Mouse (Mus musculus) midbrain, embryonic 10.5 days (tissue): Measurements from ENCODE around the gene Lrrc8d. TPM values are rescaled to one million over a fixed set of nuclear protein-coding genes. Genes with fewer than 3 reads are reported as not detected.

Experiments used
- DNase-seq: peaks from one replicate; pipeline ENCODE4 v3.0.0-alpha.2; 2017; ENCODE audit warnings: low spot score
- H3K27ac ChIP-seq: fragments of 300-500 bp; sonication (generic); replicated peaks from 2 replicates; pipeline ENCODE4 v1.5.1; 2016; ENCODE audit warnings: mild to moderate bottlenecking
- H3K27me3 ChIP-seq: fragments of 300-500 bp; sonication (generic); 2 replicates; pipeline ENCODE4 v1.6.1; 2016; ENCODE audit warnings: low read depth, mild to moderate bottlenecking; ENCODE audit not compliant: poor library complexity, severe bottlenecking
- H3K36me3 ChIP-seq: fragments of 300-500 bp; sonication (generic); 2 replicates; pipeline ENCODE4 v1.6.1; 2016; ENCODE audit warnings: mild to moderate bottlenecking, moderate library complexity
- H3K4me1 ChIP-seq: fragments of 300-500 bp; sonication (generic); 2 replicates; pipeline ENCODE4 v1.6.1; 2016
- H3K4me3 ChIP-seq: fragments of 300-500 bp; sonication (generic); 2 replicates; pipeline ENCODE4 v1.5.1; 2016; ENCODE audit warnings: mild to moderate bottlenecking, moderate library complexity
- H3K9me3 ChIP-seq: fragments of 300-500 bp; sonication (generic); replicated peaks from 2 replicates; pipeline ENCODE4 v1.6.1; 2016; ENCODE audit warnings: mild to moderate bottlenecking
- WGBS: fragments of 180-500 bp; shearing (Covaris S2); methylation state at CpG from one replicate; pipeline ENCODE4 v1.1.7; 2016; 5-methylcytosine and 5-hydroxymethylcytosine counted together
- polyA plus RNA-seq: library from polyadenylated mRNA; unstranded; fragments of >200 nt; fragmentation: Nextera tagmentation; extraction: Ambion mirVana; gene quantifications from 2 replicates; pipeline ENCODE4 v1.2.1, GENCODE M21; 2016

Gene Lrrc8d
- polyA plus RNA-seq, 1 experiment from 2014 or later: 20.7 TPM

- Histone ChIP-seq H3K9me3 (no peaks in the 10 kb centered on the region), H3K36me3 (no peaks in the 10 kb centered on the region), H3K4me3 (no peak overlapping the region), H3K27me3 (0 out of 2 replicates have a peak, but pooled peaks cover 5% of the 10 kb centered on the region), H3K4me1 (peaks cover 7% of the 10 kb centered on the region), H3K27ac (no peak overlapping the region)
- WGBS: 78% methylated on average over 7 of the region's 7 CpGs
- DNase-seq: no peak
Measured at GRCm38 (mm10) chr5:105691645-105692044, 8.1 kb upstream of the Lrrc8d start.

GRCm38 (mm10) chr5:105694339-105694930 is 5.3 kb upstream of the Lrrc8d start:
- 91% methylated on average over 7 of the region's 7 CpGs for WGBS
- H3K4me3 ChIP-seq: no peak overlapping the region

GRCm38 (mm10) chr5:105696049-105696448 is 3.7 kb upstream of the Lrrc8d start:
- 87% methylated on average over 6 of the region's 6 CpGs for WGBS
- H3K4me1 ChIP-seq: peaks cover 18% of the 10 kb centered on the region
- H3K9me3 ChIP-seq: no peaks in the 10 kb centered on the region
- no peak overlapping the region for H3K27ac ChIP-seq
- no peaks in the 10 kb centered on the region for H3K36me3 ChIP-seq
- H3K4me3 ChIP-seq: no peak overlapping the region
- DNase-seq: no peak
- H3K27me3 ChIP-seq: peaks cover 20% of the 10 kb centered on the region

More at GRCm38 (mm10) chr5:105694339-105694930, 5.3 kb upstream of the Lrrc8d start:
- no peak for DNase-seq
- Histone ChIP-seq H3K4me1 (peaks cover 16% of the 10 kb centered on the region), H3K36me3 (no peaks in the 10 kb centered on the region), H3K9me3 (no peaks in the 10 kb centered on the region), H3K27me3 (peaks cover 24% of the 10 kb centered on the region), H3K27ac (no peak overlapping the region)

- 0 out of 2 replicates have a peak, but pooled peaks cover 5% of the 10 kb centered on the region for H3K36me3 ChIP-seq
- no peaks in the 10 kb centered on the region for H3K9me3 ChIP-seq
- peaks cover 20% of the 10 kb centered on the region for H3K27me3 ChIP-seq
- no peak overlapping the region for H3K27ac ChIP-seq
- WGBS: 89% methylated on average over 3 of the region's 3 CpGs
- no peak for DNase-seq
- no peak overlapping the region for H3K4me3 ChIP-seq
- peaks cover 33% of the 10 kb centered on the region for H3K4me1 ChIP-seq
Measured at GRCm38 (mm10) chr5:105697886-105698285, 1.9 kb upstream of the Lrrc8d start.

GRCm38 (mm10) chr5:105698694-105699093 is 1.1 kb upstream of the Lrrc8d start:
- no peaks in the 10 kb centered on the region for H3K9me3 ChIP-seq
- H3K27ac ChIP-seq: no peak overlapping the region
- 18% methylated on average over 7 of the region's 7 CpGs for WGBS
- H3K4me3 ChIP-seq: peak overlapping the region; percentile 90; the same call in 1 of the 2 replicates
- DNase-seq: peak; percentile 26
- H3K27me3 ChIP-seq: peaks cover 20% of the 10 kb centered on the region
- H3K4me1 ChIP-seq: peaks cover 39% of the 10 kb centered on the region
- H3K36me3 ChIP-seq: peaks cover 12% of the 10 kb centered on the region; the same call in 1 of the 2 replicates

GRCm38 (mm10) chr5:105700070-105700851 is 492 bp downstream of the Lrrc8d start:
- peak; percentile 76 for DNase-seq
- H3K27me3 ChIP-seq: peaks cover 20% of the 10 kb centered on the region
- H3K36me3 ChIP-seq: peaks cover 28% of the 10 kb centered on the region
- WGBS: under 1% methylated on average over 98 of the region's 101 CpGs
- H3K4me1 ChIP-seq: peaks cover 48% of the 10 kb centered on the region
- peak overlapping the region; percentile 99 for H3K27ac ChIP-seq
- H3K9me3 ChIP-seq: no peaks in the 10 kb centered on the region
- H3K4me3 ChIP-seq: peak overlapping the region; percentile 90

GRCm38 (mm10) chr5:105701326-105701725 is 1.6 kb downstream of the Lrrc8d start:
- H3K27me3 ChIP-seq: peaks cover 20% of the 10 kb centered on the region
- peaks cover 48% of the 10 kb centered on the region for H3K4me1 ChIP-seq
- 73% methylated on average over 9 of the region's 9 CpGs for WGBS
- H3K9me3 ChIP-seq: no peaks in the 10 kb centered on the region
- H3K4me3 ChIP-seq: peak overlapping the region; percentile 90
- H3K36me3 ChIP-seq: peaks cover 36% of the 10 kb centered on the region
- no peak for DNase-seq
- H3K27ac ChIP-seq: peak overlapping the region; percentile 99

GRCm38 (mm10) chr5:105701844-105702243 is 2.1 kb downstream of the Lrrc8d start:
- WGBS: 90% methylated on average over 8 of the region's 8 CpGs
- Histone ChIP-seq H3K4me1 (peaks cover 48% of the 10 kb centered on the region), H3K27ac (no peak overlapping the region), H3K9me3 (no peaks in the 10 kb centered on the region), H3K36me3 (peaks cover 41% of the 10 kb centered on the region), H3K27me3 (peaks cover 20% of the 10 kb centered on the region), H3K4me3 (peak overlapping the region; percentile 90; the same call in 1 of the 2 replicates)
- DNase-seq: no peak

- H3K4me3 ChIP-seq: no peak overlapping the region
- H3K27ac ChIP-seq: no peak overlapping the region
- no peak for DNase-seq
- peaks cover 44% of the 10 kb centered on the region for H3K36me3 ChIP-seq
- peaks cover 48% of the 10 kb centered on the region for H3K4me1 ChIP-seq
- WGBS: 89% methylated on average over 9 of the region's 9 CpGs
- peaks cover 16% of the 10 kb centered on the region for H3K27me3 ChIP-seq
- H3K9me3 ChIP-seq: no peaks in the 10 kb centered on the region
Measured at GRCm38 (mm10) chr5:105702580-105703285, 3.0 kb downstream of the Lrrc8d start.

- no peak overlapping the region for H3K4me3 ChIP-seq
- no peak overlapping the region for H3K27ac ChIP-seq
- WGBS: 91% methylated on average over 11 of the region's 11 CpGs
- H3K36me3 ChIP-seq: peaks cover 44% of the 10 kb centered on the region
- peaks cover 48% of the 10 kb centered on the region for H3K4me1 ChIP-seq
- no peaks in the 10 kb centered on the region for H3K9me3 ChIP-seq
- DNase-seq: no peak
- H3K27me3 ChIP-seq: peaks cover 11% of the 10 kb centered on the region
Measured at GRCm38 (mm10) chr5:105703286-105703655, 3.5 kb downstream of the Lrrc8d start.

- Histone ChIP-seq H3K36me3 (peaks cover 56% of the 10 kb centered on the region), H3K4me1 (peaks cover 43% of the 10 kb centered on the region), H3K4me3 (no peak overlapping the region), H3K27ac (no peak overlapping the region), H3K9me3 (no peaks in the 10 kb centered on the region), H3K27me3 (no peaks in the 10 kb centered on the region)
- DNase-seq: no peak
- WGBS: 84% methylated on average over 9 of the region's 9 CpGs
Measured at GRCm38 (mm10) chr5:105704573-105704972, 4.8 kb downstream of the Lrrc8d start.

GRCm38 (mm10) chr5:105706635-105707034 is 6.9 kb downstream of the Lrrc8d start:
- peaks cover 63% of the 10 kb centered on the region for H3K36me3 ChIP-seq
- WGBS: 94% methylated on average over 11 of the region's 11 CpGs
- no peak overlapping the region for H3K27ac ChIP-seq
- peaks cover 30% of the 10 kb centered on the region for H3K4me1 ChIP-seq
- no peak overlapping the region for H3K4me3 ChIP-seq
- no peaks in the 10 kb centered on the region for H3K9me3 ChIP-seq
- no peak for DNase-seq
- no peaks in the 10 kb centered on the region for H3K27me3 ChIP-seq
